Mouse (Mus musculus): ENCODE measurements around the gene Sh3bp5l. TPM values are rescaled to one million over a fixed set of nuclear protein-coding genes. Genes with fewer than 3 reads are reported as not detected.

The Sh3bp5l gene
- polyA plus RNA-seq, 1 experiment from 2014 or later, result 28.3 TPM

DNA sequence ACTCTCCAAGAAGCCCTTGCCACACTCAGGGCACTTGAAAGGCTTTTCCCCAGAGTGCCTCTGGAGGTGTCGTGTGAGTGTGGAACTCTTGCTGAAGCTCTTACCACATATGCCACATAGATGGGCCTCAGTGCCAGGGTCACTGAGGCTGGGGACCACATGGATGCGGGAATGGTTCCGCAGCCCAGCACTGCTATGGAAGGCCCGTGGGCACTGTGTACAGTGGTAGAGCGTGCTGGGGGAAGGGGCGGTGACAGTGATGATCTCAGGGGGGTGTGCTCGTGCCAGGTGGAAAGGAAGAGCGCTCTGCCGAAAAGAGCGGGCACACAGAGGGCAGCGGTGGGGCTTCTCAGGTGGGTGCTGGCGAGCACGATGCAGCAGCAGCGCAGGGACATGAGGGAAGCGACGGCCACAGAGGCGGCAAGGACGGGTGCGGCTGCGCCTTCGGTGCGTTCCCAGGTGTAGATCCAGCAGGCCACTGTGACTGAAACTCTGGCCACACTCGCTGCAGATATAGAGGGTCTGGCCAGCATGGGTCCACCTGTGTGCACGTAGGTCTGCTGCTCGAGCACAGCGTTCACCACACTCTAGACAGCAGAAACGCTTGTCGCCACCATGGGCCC is 13.6 kb upstream of the Sh3bp5l start:
- Histone ChIP-seq H3K4me2 (ENCODE audit: low read length) (no peak overlapping the region), H3K9ac (ENCODE audit: low read depth, low read length) (no peak overlapping the region), H3K36me3 (ENCODE audit: insufficient read depth, low read length) (peaks cover 5% of the 10 kb centered on the region; the same call in 1 of the 2 replicates), H3K27me3 (ENCODE audit: insufficient read depth, low read length) (no peaks in the 10 kb centered on the region), H3K27ac (no peak overlapping the region), H3K4me3 (replicated peaks; ENCODE audit: low read depth, low read length) (no peak overlapping the region), H3K4me1 (replicated peaks; ENCODE audit: insufficient read depth, low read length) (no peaks in the 10 kb centered on the region; the same call in 1 of the 2 replicates), H3K9me3 (replicated peaks; ENCODE audit: low read length) (no peaks in the 10 kb centered on the region)
- WGBS, result 75% methylated on average over 28 of the region's 28 CpGs
- DNase-seq (ENCODE audit: low spot score), result no peak
- no peak for TF ChIP-seq CTCF (IDR thresholded peaks at IDR 0.05; ENCODE audit: low read depth)
- no peak for ATAC-seq (replicated peaks; ENCODE audit: low FRiP score, low read depth)

DNA sequence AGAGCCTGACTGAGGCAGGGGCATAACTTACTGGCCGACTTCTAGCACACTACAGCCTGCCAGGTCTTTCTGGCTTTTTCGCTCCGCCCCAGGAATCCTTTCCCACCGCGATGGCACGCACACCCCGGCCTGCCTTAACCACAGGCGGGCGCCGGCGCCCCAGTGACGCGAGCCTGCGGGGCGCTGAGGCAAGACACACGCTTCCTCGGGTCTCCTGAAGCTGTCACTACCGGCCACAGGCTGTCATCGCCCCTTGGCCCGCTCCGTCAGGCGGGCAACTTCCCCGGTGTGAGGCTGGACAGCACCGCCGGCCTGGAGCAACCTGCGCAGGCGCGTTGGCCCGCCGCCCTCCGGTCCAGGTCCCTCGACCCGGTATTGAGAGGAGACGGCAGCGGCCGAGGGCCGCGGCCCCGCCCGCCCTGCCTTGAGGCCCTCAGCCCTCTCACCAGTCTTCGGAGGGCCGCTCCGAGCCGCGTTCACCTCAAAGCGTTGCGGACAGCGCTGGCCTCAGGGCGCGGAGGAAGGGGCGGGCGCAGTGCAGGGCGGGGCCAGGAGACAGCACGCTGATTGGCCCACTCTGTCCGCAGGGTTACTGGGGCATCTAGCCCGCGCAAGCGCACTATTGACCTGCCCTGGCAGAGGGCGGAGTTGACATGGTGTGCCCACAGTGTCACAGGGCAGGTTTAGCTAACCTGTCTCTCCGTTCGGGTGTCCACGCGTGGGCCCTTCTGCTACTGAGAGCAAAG is 7.5 kb upstream of the Sh3bp5l start:
- DNase-seq (ENCODE audit: low spot score) (peak; percentile 98), ATAC-seq (replicated peaks; ENCODE audit: low FRiP score, low read depth) (peak; percentile 99)
- Histone ChIP-seq H3K36me3 (ENCODE audit: insufficient read depth, low read length) (peaks cover 5% of the 10 kb centered on the region; the same call in 1 of the 2 replicates), H3K9ac (ENCODE audit: low read depth, low read length) (peak overlapping the region; percentile 73), H3K4me3 (replicated peaks; ENCODE audit: low read depth, low read length) (peak overlapping the region; percentile 63), H3K4me1 (replicated peaks; ENCODE audit: insufficient read depth, low read length) (peaks cover 9% of the 10 kb centered on the region), H3K27me3 (ENCODE audit: insufficient read depth, low read length) (no peaks in the 10 kb centered on the region), H3K4me2 (ENCODE audit: low read length) (peak overlapping the region; percentile 83), H3K27ac (peak overlapping the region; percentile 97), H3K9me3 (replicated peaks; ENCODE audit: low read length) (no peaks in the 10 kb centered on the region)
- under 1% methylated on average over 63 of the region's 63 CpGs for WGBS
- TF ChIP-seq CTCF (IDR thresholded peaks at IDR 0.05; ENCODE audit: low read depth), result no peak

DNA sequence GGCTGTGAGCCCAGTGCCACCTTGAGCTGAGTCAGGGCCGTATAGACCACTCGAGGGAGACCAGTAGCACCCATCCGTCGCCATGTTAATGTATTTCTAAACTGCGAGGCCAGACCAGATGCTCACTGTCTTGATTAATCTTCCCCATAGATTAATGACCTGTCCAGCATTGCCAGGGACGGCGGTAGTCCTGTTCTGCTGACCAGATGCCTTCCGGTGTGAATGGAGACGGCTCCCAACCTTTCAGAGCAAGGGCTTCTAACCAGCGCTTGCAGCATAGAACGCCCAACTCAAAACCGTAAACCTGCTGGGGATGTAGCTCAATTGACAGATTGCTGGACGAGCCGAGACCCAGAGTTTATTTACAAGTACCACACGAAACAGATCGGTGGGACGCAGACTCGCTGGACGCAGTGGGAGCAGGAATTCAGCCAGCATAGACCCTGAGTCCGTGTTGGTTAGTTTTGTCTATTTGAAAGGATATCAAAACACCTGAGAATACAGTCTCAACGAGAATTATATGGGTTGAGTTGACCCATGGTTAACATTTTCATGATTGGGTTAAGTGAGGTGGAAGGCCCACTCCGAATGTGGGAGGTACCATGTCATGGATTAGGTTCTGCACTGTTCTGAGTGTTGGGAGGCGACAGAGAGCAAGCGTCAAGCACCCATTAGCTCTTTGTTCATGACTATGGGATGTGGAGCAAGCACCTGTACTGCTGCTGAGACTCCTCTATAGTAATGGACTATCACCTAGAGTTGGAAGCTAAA is 6.8 kb upstream of the Sh3bp5l start:
- H3K27me3 ChIP-seq (ENCODE audit: insufficient read depth, low read length), result no peaks in the 10 kb centered on the region
- peak overlapping the region; percentile 63 for H3K4me3 ChIP-seq (replicated peaks; ENCODE audit: low read depth, low read length)
- H3K4me2 ChIP-seq (ENCODE audit: low read length), result peak overlapping the region; percentile 83
- DNase-seq (ENCODE audit: low spot score) (peak; percentile 8), ATAC-seq (replicated peaks; ENCODE audit: low FRiP score, low read depth) (no peak)
- H3K4me1 ChIP-seq (replicated peaks; ENCODE audit: insufficient read depth, low read length), result peaks cover 9% of the 10 kb centered on the region
- peak overlapping the region; percentile 97 for H3K27ac ChIP-seq
- peaks cover 5% of the 10 kb centered on the region; the same call in 1 of the 2 replicates for H3K36me3 ChIP-seq (ENCODE audit: insufficient read depth, low read length)
- H3K9ac ChIP-seq (ENCODE audit: low read depth, low read length), result peak overlapping the region; percentile 73
- TF ChIP-seq CTCF (IDR thresholded peaks at IDR 0.05; ENCODE audit: low read depth), result no peak
- no peaks in the 10 kb centered on the region for H3K9me3 ChIP-seq (replicated peaks; ENCODE audit: low read length)
- WGBS, result 5% methylated on average over 24 of the region's 24 CpGs

DNA sequence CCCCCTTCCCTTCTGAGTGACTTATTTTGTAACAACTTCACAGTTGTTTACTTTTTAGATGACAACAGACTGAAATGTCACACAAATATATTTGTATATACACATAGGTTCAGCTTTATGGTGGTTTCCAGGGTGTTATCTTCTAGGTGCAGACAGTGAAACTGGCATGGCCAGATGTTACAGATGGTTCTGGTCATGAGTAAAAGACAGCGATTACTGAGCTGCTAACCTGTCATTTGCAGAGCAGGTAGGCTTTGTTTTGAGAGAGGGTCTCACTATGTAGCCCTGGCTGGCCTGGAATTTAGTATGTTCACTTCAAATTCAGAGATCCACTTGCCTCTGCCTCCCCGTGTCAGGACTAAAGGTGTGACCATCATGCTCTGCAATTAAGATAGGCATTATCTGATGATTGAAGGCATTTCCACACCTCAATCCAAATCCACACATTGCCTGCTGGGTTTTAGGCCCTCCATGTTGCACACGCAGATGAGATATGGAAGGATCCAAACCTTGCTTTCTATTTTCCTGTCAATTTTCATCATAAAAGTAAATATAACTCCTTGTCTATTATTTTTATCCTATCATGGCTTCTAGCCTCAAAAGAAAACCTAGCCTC is 5.8 kb upstream of the Sh3bp5l start:
- H3K27me3 ChIP-seq (ENCODE audit: insufficient read depth, low read length), result no peaks in the 10 kb centered on the region
- H3K4me2 ChIP-seq (ENCODE audit: low read length), result no peak overlapping the region
- no peak for TF ChIP-seq CTCF (IDR thresholded peaks at IDR 0.05; ENCODE audit: low read depth)
- WGBS, result 82% methylated on average over 3 of the region's 3 CpGs
- H3K4me1 ChIP-seq (replicated peaks; ENCODE audit: insufficient read depth, low read length), result peaks cover 16% of the 10 kb centered on the region
- no peaks in the 10 kb centered on the region for H3K36me3 ChIP-seq (ENCODE audit: insufficient read depth, low read length)
- H3K4me3 ChIP-seq (replicated peaks; ENCODE audit: low read depth, low read length), result no peak overlapping the region
- H3K27ac ChIP-seq, result no peak overlapping the region
- no peak overlapping the region for H3K9ac ChIP-seq (ENCODE audit: low read depth, low read length)
- DNase-seq (ENCODE audit: low spot score) (no peak), ATAC-seq (replicated peaks; ENCODE audit: low FRiP score, low read depth) (no peak)
- H3K9me3 ChIP-seq (replicated peaks; ENCODE audit: low read length), result no peaks in the 10 kb centered on the region

DNA sequence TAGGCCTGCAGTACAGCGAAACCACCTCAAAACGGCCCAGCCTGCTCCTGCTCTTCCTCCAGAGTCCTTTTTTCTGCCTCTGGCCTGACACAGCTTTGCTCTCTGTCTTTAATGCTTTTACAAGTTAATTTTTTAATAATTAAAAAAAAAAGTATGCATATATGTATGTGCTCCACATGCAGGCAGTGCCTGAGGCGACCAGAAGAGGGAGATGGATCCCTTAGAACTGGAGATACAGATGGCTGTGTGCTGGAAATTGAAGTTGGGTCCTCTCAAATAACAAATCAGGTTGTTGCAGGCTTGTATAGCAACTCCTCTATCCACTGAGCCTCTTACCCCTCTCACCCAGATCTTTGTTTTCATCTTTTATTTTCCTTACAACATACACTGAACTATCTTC is 3.7 kb upstream of the Sh3bp5l start:
- Histone ChIP-seq H3K27me3 (ENCODE audit: insufficient read depth, low read length) (no peaks in the 10 kb centered on the region), H3K4me1 (replicated peaks; ENCODE audit: insufficient read depth, low read length) (peaks cover 21% of the 10 kb centered on the region), H3K36me3 (ENCODE audit: insufficient read depth, low read length) (no peaks in the 10 kb centered on the region), H3K27ac (no peak overlapping the region), H3K9me3 (replicated peaks; ENCODE audit: low read length) (no peaks in the 10 kb centered on the region), H3K4me2 (ENCODE audit: low read length) (no peak overlapping the region), H3K9ac (ENCODE audit: low read depth, low read length) (no peak overlapping the region), H3K4me3 (replicated peaks; ENCODE audit: low read depth, low read length) (no peak overlapping the region)
- TF ChIP-seq CTCF (IDR thresholded peaks at IDR 0.05; ENCODE audit: low read depth), result peak; percentile 26; the same call in 1 of the 2 replicates
- no peak for DNase-seq (ENCODE audit: low spot score)
- WGBS, result 97% methylated on average over 3 of the region's 3 CpGs
- no peak for ATAC-seq (replicated peaks; ENCODE audit: low FRiP score, low read depth)

DNA sequence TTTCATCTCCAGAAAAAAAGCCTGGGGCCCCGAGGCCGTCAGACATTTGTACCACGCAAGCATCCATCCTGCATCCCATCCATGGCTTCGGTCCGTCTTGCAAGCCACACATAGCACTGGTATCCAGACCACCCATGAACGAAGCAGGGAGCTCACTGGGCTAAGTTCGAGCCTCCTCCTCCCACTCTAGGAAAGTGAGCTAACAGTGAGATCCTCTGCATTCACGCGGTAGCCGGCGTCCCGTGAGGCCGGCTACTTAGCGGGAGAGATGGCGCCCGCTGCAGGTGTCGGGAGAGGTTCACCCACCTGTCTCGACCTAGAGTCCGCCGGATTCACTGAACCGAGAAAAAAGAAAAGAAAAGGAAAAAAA is 633 bp upstream of the Sh3bp5l start:
- TF ChIP-seq CTCF (IDR thresholded peaks at IDR 0.05; ENCODE audit: low read depth), result 0 out of 2 replicates have a peak, but pooled peaks have one; percentile 3
- DNase-seq (ENCODE audit: low spot score), result no peak
- peak; percentile 29 for ATAC-seq (replicated peaks; ENCODE audit: low FRiP score, low read depth)
- peak overlapping the region; percentile 76 for H3K4me3 ChIP-seq (replicated peaks; ENCODE audit: low read depth, low read length)
- no peaks in the 10 kb centered on the region for H3K36me3 ChIP-seq (ENCODE audit: insufficient read depth, low read length)
- peaks cover 16% of the 10 kb centered on the region for H3K4me1 ChIP-seq (replicated peaks; ENCODE audit: insufficient read depth, low read length)
- no peaks in the 10 kb centered on the region for H3K27me3 ChIP-seq (ENCODE audit: insufficient read depth, low read length)
- H3K9ac ChIP-seq (ENCODE audit: low read depth, low read length), result peak overlapping the region; percentile 64
- peak overlapping the region; percentile 84 for H3K4me2 ChIP-seq (ENCODE audit: low read length)
- peak overlapping the region; percentile 82 for H3K27ac ChIP-seq
- WGBS, result under 1% methylated on average over 21 of the region's 21 CpGs
- no peaks in the 10 kb centered on the region for H3K9me3 ChIP-seq (replicated peaks; ENCODE audit: low read length)
